Mouse (Mus musculus) layer of hippocampus, adult 11-12 months (tissue): Measurements from ENCODE around the gene Prps1.
"Not testable (repeated sequence)": the region's sequence is repeated elsewhere in the genome, so short reads cannot be mapped to it uniquely, and the experiment has no call there.

Experiments
- DNase-seq: peaks from one replicate; pipeline ENCODE4 v3.0.0; 2022; ENCODE audit warnings: low spot score

Gene Prps1

GRCm38 (mm10) chrX:140456279-140456731, at the start of gene Prps1:
Prps1 (plus strand) TSS chrX:140456613.
- peak; percentile 80 for DNase-seq

DNA sequence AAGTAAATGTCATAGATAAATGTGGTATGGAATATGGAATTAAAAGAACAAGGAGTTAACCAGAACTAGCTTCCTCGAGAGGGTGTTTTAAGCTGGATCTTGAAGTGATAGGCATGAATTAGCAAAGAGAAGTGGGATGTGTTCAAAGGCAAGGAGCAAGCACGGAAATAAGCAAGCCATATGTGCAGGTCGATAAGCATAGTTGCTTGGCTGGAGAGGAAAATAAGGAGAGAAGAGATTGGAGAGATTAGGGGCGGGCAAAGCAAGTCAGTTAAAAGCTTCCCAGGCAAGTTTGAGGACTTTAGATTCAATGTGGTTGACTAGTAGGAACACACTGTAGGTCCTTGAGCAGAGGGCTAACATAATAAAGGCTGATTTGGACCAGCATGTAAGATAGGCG, 48.8 kb upstream of the Prps1 start:
- no peak for DNase-seq

- peak; percentile 24 for DNase-seq
Observed at GRCm38 (mm10) chrX:140418467-140418866, 37.9 kb upstream of the Prps1 start.

DNA sequence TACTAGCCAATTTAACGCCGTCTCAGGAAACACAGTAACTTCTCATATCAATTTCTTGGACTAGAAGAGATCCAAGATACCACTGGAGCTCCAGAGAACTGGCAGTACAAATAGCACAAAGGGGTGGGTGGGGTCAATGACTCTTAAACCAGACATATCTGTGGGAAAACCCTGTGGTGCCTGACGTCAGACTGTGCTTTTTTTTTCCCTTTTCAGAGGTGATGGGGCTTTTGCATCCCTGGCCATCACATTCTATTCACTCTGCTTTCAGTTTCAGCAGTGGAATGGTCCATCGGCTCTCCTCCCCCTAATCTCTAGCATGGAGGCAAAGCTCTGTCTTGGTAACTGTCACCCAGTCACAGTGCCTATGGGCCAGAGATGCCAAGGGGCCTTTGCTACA, 29.3 kb upstream of the Prps1 start:
- DNase-seq = no peak

DNA sequence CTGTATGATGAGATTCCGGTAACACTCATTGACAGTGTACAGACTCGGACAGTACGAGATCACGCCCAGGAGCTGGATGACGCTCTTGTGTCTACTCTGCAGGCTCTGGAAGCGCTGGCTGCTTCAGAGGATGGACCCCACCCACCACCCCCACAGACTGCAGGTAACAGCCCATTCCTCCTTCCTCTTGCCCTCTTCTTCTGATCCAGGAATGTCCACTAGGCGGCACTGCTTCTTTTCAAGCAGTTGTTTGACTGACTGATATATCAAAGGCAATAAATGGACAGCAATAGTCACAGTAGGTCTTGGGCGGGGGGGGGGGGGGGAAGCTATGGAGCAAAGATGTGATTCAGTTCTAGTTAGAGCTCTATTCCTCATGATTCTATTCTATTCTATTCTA, 28.2 kb upstream of the Prps1 start:
- no peak for DNase-seq

DNA sequence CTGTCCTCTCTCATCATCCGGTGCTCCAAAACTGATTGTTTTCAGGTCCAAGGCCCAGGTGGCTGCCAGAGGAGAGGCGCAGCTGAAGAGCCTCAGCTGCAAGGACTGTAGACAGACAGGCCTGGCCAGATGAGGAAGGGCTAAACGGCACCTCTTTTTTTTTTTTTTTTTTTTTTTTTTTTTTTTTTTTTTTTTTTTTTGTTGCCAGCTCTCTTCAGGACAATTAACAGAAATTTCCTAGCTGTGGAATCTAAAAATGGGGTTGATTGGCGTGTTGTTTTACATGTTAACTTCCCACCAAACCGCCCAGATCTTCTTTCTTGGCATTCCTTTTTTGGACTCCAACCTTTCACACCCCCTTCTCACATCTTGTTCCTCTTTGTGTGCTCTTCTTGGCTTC, 26.4 kb upstream of the Prps1 start:
- no peak for DNase-seq

DNA sequence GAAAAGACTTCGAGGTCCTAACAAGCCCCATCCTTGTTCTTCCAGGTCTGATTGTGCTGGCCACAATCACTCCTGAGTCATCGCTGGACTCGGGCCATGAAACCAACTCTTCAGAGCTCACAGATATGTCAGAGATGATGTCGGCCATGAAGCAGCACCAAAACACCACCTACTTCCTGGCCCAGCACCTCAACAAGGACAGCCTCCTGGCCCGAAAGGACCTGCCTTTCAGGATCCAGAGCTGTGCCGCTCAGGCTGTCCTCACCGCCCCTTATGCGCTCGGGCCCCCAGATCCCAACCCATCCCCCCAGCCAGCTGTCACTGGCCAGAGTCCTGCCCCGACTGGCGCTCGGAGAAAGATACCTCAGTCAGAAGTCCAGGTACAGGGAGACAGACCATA, 25.9 kb upstream of the Prps1 start:
- DNase-seq = no peak

- DNase-seq = no peak
Observed at GRCm38 (mm10) chrX:140431981-140432380, 24.4 kb upstream of the Prps1 start.

- no peak for DNase-seq
Observed at GRCm38 (mm10) chrX:140432786-140433185, 23.6 kb upstream of the Prps1 start.

GRCm38 (mm10) chrX:140437906-140438305, 18.5 kb upstream of the Prps1 start:
- no peak for DNase-seq

DNA sequence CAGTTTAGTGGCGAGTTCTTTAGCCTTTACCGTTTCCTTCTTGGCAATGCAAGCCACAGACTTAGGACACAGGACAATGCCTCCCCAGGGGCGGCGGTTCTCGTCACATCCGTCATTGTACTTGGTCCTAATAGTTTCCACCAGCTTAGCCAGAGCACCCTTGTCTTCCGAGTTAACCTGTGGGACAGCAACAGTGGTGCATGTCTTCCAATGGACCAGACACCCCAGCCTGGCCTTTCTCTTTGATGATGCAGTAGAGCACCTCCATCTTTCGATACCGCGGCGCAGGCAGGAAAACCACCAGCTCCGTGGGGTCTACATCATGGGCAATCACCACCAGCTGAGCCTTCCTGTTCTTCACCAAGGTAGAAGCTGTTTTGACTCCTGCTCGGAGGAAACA, 10.9 kb upstream of the Prps1 start:
- DNase-seq = no peak

DNA sequence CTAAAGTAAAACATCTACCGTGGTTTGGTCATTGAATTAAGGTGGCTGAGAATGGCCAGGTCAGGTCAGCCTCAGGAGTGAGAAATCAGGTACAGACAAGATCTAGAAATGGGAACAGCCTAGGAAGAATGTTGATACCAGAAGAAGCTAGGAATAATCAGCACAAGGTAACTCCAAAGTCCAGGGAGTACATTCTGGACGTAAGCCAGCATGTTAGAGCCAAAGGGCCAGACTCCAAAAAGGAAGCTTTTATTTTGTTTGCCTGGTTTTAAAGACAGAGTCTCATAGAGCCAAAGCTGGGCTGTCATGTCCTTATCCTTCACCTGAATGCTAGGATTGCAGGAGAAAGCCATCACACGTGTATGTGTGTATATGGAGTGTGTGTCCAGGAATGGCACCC, 6.3 kb upstream of the Prps1 start:
- DNase-seq = no peak

DNA sequence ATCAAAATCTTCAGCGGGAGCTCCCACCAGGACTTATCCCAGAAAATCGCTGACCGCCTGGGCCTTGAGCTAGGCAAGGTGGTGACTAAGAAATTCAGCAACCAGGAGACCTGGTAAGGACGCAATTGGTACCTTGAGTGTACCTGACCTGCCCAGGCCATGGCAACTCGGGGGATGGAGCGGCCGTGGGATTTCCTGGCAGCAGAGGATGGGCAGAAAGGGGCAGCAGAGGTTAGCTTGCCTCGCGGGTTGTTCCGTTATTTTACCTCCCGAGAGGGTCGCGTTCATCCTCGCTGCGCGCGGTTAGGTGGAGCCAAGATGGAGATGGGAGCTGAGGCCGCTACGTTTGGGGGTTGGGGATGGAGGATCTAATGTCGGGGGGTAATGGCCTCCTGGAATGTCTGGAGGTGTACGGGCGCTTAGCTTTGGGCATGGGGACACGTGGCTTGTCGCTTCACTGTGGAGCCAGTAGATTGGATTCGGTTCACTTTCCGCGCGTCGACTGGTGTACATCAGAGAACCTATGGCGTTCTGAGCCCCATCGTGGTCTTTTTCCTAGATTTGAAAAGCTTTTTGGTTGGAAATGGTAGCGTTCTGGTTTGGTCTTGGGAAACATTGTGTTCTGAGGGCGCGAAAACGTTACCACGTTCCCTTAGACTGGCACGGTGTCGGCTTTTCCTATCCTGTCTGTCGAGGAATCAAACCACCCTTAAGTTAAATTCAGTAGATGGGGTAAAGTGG, 508 bp downstream of the Prps1 start:
- peak; percentile 7 for DNase-seq

DNA sequence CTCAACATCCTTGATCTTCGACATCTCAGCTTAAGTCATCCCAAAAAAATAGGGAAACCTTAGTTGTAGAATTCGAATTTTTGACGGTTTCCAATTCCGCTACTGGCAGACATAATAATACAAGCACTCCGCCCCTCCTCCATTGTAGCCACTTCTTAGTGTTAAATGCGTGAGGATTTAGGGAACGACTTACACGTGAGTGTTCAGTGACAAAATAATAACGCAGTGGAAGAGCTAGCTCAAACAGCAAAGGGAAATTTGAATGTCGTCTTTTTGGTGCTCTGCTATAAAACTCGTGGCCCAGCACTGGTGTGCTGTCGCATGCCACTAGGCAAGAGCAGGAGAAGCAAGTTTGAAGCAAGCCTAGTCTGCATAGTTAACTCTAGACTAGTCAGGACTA, 1.1 kb downstream of the Prps1 start:
- no peak for DNase-seq

DNA sequence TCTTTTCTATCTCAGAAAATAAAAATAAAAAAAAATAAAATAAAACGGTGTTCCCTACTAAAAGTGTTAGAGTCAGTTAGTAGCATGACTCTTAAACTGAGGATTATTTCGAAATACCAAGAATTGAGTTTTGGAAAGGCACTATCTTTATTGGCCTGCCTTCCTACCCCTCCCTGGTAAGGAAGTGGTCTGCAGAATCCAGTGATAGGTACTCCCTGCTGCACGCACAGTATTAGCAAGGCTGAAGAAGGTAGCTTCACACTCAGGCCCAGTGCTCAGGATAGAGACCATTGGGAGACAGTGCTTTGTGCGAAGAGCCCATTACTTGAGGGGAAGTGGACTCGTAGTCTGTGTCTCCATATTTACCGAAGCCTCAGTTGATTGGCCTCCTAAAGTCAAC, 21.8 kb downstream of the Prps1 start:
- DNase-seq = no peak

DNA sequence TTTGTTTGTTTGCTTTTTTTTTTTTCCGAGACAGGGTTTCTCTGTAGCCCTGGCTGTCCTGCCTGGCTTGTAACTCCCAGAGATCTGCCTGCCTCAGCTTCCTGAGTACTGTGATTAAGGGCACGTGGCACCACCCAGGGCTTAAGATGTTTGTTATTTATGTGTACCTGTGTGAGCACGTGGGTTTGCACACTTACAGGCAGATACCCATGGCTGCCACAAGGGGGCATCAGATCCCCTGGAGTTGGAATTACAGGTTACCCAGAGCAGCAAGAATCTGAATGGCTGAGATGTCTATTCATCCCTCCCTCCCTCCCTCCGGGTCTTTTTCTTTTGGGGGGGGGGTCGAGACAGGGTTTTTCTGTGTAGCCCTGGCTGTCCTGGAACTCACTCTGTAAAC, 22.8 kb downstream of the Prps1 start:
- peak; percentile 9 for DNase-seq

DNA sequence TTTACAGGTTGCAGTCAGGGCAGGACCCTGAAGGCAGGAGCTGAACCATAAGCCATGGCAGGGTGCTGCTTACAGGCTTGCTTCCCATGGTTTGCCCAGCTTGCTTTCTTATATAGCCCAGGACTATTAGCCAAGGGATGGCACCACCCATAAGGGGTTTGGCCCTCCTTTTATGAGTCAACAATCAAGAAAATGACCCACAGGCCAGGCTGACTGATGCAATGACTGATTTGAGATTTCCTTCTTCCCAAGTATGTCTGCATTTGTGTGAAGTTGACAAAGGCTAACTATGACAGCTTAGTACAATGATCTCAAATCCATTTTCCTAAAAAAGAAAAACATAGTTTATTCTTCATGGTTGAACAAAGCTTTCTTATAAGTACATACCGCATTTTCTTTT, 32.8 kb downstream of the Prps1 start:
- DNase-seq = no peak

DNA sequence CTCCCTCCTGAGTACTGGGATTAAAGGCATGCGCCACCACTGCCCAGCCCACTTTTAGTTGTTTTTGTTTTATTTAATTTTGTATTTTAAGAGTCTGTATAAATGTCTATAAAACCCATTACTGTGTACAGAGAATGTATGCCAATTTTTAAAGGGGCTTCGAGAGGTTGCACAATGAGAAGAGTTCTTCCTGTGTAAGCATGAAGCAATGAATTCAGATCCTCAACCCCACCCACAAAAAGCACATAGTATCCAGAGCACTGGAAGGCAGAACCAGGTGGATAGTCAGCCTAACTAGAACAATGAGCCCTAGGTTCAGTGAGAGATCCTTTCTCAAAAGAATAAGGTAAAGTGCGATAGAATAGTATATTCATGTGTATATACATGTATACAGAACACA, 33.8 kb downstream of the Prps1 start:
- DNase-seq = no peak

GRCm38 (mm10) chrX:140491884-140492571, 35.6 kb downstream of the Prps1 start:
- DNase-seq = peak; percentile 43

- no peak for DNase-seq
Observed at GRCm38 (mm10) chrX:140493527-140494029, 37.2 kb downstream of the Prps1 start.

GRCm38 (mm10) chrX:140494170-140494569, 37.8 kb downstream of the Prps1 start:
- DNase-seq = no peak

GRCm38 (mm10) chrX:140498431-140498830, 42.0 kb downstream of the Prps1 start:
- not testable (repeated sequence) for DNase-seq

DNA sequence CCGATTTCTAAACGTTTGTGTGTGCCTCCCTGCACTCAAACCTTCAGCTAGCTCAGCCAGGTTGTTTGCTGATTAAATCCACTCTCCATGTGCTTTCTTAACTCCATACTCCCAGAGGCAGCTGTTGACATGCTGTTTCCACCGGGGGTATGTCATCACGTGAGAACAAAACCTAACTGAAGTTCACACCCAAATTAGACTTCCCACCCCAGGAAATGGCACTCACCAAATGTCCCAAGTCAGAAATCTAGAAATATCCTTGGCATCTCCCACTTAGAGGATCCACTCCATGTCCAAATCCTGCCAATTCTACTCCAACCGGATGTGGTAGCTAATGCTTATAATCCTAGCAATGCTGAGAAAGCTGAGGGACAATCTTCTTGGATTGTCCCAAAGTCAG, 43.9 kb downstream of the Prps1 start:
- DNase-seq = no peak
